Mouse (Mus musculus): ENCODE results near the gene Nop10.

The Nop10 gene

GRCm38 (mm10) chr2:112261748-112262653 lies at the start of gene Nop10:
Nop10 (plus strand) TSS chr2:112261926.
- DNase-seq = peak; percentile 81 to 86

DNA sequence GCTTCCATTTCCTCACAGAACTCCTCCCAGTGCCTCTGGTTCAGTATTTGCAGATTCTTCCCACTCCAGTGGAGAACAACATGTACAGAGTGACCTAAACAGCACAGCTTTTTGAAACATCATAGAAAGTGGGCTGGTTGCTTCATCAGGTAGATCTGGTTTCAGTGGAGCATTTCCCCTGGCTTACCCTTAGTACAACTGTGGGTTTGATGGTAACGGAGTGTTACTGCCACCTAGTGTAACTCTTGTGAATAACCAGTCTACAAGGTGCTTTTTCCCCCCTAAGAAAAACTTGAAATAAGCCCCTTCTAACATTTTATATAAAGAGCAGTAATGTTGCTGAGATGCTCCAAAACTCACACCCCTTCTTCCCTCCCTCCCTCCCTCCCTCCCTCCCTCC lies 45.7 kb upstream of the Nop10 start:
- no peak for DNase-seq

DNA sequence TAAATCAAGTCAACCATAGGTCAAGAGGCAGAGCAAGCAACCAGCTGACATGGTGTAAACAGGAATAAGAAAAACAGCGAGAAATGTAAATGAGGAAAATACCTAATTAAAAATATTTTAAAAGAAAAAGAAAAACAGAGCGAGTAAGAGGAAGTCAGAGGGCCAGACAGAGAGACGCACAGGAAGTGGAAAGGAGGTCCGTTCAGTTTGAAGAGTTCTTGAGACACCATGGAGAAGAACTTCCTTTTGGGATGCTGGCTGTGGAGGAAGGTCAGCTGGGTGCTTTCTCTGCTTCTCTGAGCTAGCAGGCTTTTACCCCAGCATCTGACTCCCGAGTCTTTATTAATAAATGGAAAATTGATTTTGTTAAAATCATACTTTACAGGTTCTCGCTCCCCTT lies 44.1 kb upstream of the Nop10 start:
- DNase-seq = no peak

- DNase-seq = no peak
Observed at GRCm38 (mm10) chr2:112220880-112221279, 40.8 kb upstream of the Nop10 start.

GRCm38 (mm10) chr2:112222607-112223006 lies 39.1 kb upstream of the Nop10 start:
- DNase-seq = no peak

- DNase-seq = no peak
Observed at GRCm38 (mm10) chr2:112224356-112224755, 37.4 kb upstream of the Nop10 start.

GRCm38 (mm10) chr2:112232623-112233022 lies 29.1 kb upstream of the Nop10 start:
- no peak for DNase-seq

DNA sequence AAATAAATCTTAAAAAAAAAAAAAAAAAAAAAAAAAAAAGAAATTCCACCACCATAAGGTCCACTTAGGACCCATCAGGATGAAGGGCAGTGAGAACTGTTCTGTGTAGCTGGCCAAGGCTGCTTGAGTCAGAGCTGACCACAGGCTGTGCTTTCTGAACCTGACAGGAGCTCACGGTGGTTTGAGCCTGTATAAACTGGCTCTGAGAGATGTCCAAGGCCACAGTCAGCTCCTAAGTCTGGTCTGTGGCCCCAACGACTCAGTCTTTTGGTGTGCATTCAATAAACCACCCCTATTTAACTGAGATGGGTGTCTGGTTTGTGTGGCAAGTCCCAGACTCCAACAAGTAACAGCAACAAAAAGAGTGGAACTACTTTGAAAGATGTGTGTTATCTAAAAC lies 25.1 kb upstream of the Nop10 start:
- no peak for DNase-seq

DNA sequence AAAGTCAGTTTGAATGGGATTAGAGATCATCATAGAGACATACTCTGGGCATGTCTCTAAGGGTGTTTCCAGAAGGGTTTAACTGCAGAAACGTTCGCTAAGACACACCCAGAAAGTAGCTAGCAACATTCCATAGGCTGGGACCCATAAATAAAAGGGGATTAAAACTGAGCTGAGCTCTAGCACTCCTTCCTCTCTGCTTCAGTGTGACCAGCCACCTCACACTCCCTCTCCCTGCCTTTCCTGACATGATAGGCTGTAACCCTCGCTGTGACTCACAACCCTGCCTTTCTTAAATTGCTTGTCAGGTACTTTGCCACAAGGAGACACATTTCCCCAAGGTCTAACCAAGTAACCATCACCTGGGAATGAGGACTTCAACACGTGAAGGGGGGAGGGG lies 23.7 kb upstream of the Nop10 start:
- no peak for DNase-seq

DNA sequence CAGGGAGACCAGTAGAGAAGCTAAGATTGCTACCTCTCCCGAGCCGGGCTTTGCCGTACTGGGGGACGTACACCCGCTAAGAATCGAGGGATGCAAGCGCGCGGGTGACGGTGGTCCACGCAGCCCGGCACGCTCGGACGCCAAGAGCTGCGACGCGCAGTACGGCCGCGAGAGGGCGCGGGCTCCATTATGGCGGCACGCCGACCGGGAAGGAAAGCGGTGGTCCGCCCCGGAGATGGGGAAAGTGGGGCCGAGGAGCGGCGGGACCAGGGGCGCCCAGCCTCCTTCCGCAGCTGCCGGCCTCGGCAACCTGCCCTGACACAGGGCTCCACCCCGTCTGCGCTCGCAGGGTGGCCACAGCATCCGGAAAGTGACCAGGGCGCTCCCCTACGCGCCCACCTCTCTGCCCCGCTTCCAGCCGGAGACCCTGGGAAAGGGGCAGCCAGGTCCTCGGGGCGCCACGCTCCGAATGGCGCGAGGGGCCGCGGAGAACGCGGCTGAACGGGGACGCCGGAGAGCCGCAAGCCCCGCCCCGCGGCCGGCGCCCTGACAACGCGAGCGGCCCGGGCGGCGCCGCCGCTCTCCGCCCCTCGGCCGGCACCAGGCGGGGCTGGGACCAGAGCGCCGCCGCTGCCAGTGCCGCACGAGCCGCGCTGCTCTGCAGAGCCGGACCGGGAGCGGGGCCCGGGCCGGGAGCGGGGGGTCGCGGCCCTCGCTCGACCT lies 22.4 kb upstream of the Nop10 start, which contains the start of gene Lpcat4:
TSS of gene Lpcat4 (plus strand) at position 257 of the 723 bp plus-strand sequence.
- DNase-seq = peak; percentile 91 to 92

- peak; percentile 27 to 33 for DNase-seq
Observed at GRCm38 (mm10) chr2:112239935-112240721, 21.6 kb upstream of the Nop10 start.

- DNase-seq = no peak
Observed at GRCm38 (mm10) chr2:112241787-112242186, 19.9 kb upstream of the Nop10 start.

GRCm38 (mm10) chr2:112245307-112245706 lies 16.4 kb upstream of the Nop10 start:
- DNase-seq = no peak

DNA sequence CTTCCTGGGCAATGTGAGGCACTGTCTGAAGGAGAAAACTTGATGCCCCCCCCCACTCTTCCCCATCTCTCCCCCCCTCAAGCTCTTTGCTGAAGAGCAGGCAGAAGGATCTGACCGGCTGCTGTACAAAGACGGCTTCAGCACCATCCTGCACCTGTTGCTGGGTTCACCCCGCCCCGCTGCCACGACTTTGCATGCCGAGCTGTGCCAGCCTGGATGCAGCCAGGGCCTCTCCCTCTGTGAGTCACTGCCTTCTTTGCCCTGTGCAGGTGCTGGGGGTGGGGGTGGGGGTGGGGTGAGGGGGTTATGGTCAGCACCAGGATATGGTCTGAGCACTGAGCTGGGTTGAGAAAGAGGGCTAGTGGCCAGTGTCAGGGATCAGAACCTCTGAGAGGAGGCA lies 15.5 kb upstream of the Nop10 start:
- no peak for DNase-seq

DNA sequence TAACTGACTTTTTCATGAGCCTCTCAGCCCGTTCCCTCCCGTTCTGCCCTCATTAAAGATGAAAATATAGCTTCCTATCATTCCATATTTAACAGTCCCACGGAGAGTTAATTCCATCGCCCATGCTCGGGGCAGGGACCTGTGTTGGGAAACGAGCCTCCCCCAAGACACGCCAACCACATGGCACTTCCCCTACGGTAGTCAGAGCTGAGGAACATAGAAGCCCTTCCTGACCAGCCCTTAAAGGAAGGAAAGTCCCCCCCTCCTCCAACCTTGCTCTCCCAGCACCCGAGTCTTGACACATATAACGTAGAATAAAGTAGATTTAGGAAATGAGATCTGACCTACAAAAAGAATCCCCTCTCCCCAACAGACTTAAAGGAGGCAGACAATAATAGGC lies 14.4 kb upstream of the Nop10 start:
- DNase-seq = no peak

DNA sequence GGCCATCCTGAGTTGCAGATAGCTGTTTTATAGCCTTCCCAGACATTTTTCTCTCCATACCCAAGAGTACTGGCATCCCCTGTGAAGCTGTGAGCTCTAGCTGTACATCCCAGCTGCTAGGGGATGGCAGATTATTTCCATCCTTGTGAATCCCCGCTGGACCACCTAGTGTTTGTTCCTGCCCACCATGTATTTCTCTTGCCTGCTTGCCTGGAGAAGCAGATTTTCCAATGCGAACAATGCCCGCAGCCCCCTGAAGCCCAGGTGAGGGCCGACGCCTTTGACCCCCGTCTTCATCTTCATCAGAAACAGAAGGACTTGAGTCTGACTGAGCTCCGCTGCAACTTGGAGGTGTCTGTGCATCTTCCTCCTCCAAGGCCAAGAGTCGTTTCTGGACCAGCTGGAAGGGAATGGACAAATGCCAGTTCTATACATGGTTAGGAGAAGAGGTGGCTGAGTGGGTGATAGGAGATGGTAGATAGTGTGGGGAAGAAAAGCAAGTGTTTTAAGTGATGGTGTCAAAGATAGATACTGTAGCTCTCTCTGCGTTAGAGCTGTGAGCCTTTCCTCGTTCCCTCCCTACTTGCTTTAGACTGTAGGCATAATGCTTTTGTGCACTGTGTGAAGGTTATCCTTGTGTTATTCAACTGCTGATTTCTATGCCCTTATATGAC lies 11.8 kb upstream of the Nop10 start:
- no peak for DNase-seq

- no peak for DNase-seq
Observed at GRCm38 (mm10) chr2:112254675-112255515, 6.8 kb upstream of the Nop10 start.

DNA sequence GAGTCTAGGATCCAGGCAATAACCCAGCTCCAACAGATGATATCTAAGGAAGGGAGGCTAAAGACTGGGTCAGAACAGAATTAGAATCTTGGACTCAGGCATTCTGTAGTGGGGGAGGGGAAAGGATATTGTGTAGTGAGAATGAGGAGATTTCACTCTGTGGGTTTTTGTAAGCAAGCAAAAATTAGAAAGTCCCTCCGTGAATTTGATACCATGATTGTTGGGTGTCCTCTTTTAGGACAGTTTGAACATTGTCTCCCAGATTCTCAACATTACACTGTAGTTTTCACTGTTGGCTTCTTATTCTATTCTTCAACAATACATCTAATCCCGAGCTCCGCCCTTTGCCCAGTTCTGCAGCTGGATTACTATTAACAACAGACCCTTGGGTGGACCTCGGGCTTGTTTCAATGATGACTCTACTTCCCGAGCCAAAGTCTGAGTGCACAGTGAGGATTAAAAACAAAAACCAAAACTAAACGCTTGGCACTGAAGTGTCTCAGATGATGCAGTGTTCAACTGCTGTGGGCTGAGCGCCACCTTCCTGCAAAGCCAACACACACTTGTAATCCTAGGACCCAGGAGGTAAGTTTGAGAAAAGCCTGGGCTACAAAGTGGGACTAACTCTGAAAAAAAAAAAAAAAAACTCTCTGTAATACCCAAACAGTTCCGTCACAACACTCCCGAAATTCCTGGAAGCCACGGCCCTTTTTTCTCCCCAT lies 2.3 kb upstream of the Nop10 start, which contains the start of gene Nutm1:
TSS of gene Nutm1 (minus strand) at position 51 of the 722 bp plus-strand sequence.
- no peak for DNase-seq

DNA sequence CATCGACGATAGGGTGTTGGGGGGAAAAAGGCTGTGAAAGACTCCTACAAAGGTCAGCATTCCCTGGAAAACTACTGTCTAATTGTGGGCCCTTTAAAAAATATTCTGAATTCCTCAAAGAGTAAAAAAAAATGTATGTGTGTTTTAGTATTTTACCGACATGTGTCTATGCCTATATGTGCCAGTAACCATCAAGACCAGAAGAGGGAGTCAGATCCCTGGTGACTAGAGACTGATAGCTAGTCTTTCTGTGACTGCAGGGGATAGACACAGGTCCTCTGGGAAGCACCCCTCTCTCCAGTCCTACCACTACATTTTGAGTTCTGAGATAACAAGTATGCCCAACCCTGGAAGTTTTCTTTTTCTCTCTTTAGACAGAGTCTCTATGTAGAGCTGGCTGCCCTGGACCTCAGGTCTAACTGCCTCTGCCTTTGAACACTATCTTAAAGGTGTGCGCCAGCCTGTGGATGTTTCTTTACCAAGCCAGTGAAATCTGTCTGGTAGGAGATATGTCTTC lies 1.1 kb downstream of the Nop10 start:
- DNase-seq = no peak

GRCm38 (mm10) chr2:112264364-112264763 lies 2.6 kb downstream of the Nop10 start:
- DNase-seq = no peak
